Mouse (Mus musculus): Measurements from ENCODE around the gene Zfp39.

GRCm38 (mm10) chr11:58947798-58948528 is 43.9 kb upstream of the Zfp39 start:
- TF ChIP-seq ZNF384 (IDR thresholded peaks at IDR 0.05; ENCODE audit: low read depth, low read length) (no peak), CHD2 (IDR thresholded peaks at IDR 0.05; ENCODE audit: low read depth, low read length) (no peak)
